Mouse (Mus musculus) central nervous system, embryonic 11.5 days (tissue): ENCODE data around the gene Cd207. TPM values are rescaled to one million over a fixed set of nuclear protein-coding genes. Genes with fewer than 3 reads are reported as not detected.

Experiments
- polyA plus RNA-seq: library from polyadenylated mRNA; depleted of rRNA; stranded (reverse); fragments of >200 nt; gene quantifications from 2 replicates; pipeline ENCODE4 v1.2.3, GENCODE M21; 2012; rRNA removed

Gene Cd207
- not detected in 2 replicates for polyA plus RNA-seq

GRCm38 (mm10) chr6:83677757-83678156, at the start of gene Cd207:
Gene Cd207, minus strand, starts transcription at chr6:83677857.

GRCm38 (mm10) chr6:83711067-83711675, 33.5 kb upstream of the Cd207 start, which contains the start of gene Vax2:
Gene Vax2, plus strand, starts transcription at chr6:83711264.

GRCm38 (mm10) chr6:83656087-83656486, 21.6 kb downstream of the Cd207 start, which contains the start of gene Clec4f:
Gene Clec4f, minus strand, starts transcription at chr6:83656187.

Other genes with a start within 250 kb of the Cd207 start
- 27.5 and 32.0 TPM in 2 replicates for gene Tet3, start 218.8 kb downstream of the Cd207 start, polyA plus RNA-seq
- 37.4 and 68.8 TPM in 2 replicates for gene Dguok, start 170.9 kb downstream of the Cd207 start, polyA plus RNA-seq
- gene Actg2, start 141.6 kb downstream of the Cd207 start, polyA plus RNA-seq, result 2.1 and 6.5 TPM in 2 replicates
- gene Stambp, start 105.1 kb downstream of the Cd207 start, polyA plus RNA-seq, result 12.8 and 16.9 TPM in 2 replicates
- gene Clec4f, start 21.7 kb downstream of the Cd207 start, polyA plus RNA-seq, result 0.07 and 0.14 TPM in 2 replicates
- gene Vax2, start 33.4 kb upstream of the Cd207 start, polyA plus RNA-seq, result 0.26 and 0.30 TPM in 2 replicates
- gene Atp6v1b1, start 65.1 kb upstream of the Cd207 start, polyA plus RNA-seq, result 0.07 TPM in 1 of 2 replicates, not detected in the other
- gene Ankrd53, start 84.8 kb upstream of the Cd207 start, polyA plus RNA-seq, result not detected in 2 replicates
- 32.3 and 52.4 TPM in 2 replicates for gene Tex261, start 98.0 kb upstream of the Cd207 start, polyA plus RNA-seq
- gene Nagk, start 117.1 kb upstream of the Cd207 start, polyA plus RNA-seq, result 24.4 and 25.9 TPM in 2 replicates
- gene Paip2b, start 153.9 kb upstream of the Cd207 start, polyA plus RNA-seq, result 49.4 and 61.0 TPM in 2 replicates
- 89.6 and 130 TPM in 2 replicates for gene Zfp638, start 189.3 kb upstream of the Cd207 start, polyA plus RNA-seq